9 mouse cellular contexts compared by ENCODE assay signal in the genomic region with DNA sequence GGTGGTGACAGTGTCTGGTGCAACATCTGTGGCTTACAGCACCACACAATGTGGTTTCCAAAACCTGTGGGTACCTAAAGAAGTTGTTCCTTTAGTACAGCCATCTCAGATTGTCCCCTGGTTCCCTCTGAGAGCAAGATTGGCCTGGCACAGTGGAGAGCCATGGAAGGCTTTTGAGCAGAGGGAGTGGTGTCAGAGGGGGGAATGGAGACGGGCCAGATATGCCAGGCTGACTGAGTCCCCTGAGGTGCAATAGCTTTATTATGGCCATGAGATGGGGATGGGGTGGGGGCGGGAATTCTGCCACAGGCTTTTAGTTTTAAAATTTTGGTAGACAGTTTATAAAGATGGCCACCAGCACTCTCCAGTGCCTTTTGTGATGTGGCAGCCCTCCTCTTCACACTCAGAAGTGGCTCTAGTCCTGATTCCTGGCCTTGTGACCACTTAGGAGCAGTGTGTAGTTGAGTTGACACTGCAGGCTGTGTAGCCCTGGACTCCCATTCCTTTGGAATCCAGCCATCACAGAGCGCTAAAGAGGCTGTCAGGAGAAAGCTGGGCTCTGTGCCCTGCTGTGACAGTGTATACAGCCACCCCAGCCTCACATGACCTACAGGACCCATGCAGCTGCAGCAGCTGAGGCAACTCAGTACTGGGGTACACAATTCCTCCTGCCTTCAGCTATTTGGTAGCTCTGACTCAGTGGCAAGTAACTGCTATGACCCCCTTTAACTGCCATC. TPM values are rescaled to one million over a fixed set of nuclear protein-coding genes. Genes with fewer than 3 reads are reported as not detected.
DNase-seq lines count a peak whose midpoint lies in the region; ATAC-seq and TF ChIP-seq lines count a peak whose summit lies in the region.
"Had no signal": no experiment of that assay in that cellular context is flagged by ENCODE, and none has a peak within 500 bp of the region (broad histone marks: within the 10 kb centered on the region; RNA-seq: fewer than 3 reads in every experiment).

No protein-coding gene starts in this region.

- peaks cover 14% of the 10 kb centered on the region for H3K4me1 ChIP-seq in hindbrain, embryonic 13.5 days (replicated peaks)
- no peaks in the 10 kb centered on the region for H3K4me1 ChIP-seq in hindbrain, embryonic 11.5 days (replicated peaks; ENCODE audit: control insufficient read depth, insufficient read depth, low read length)
- peaks cover 36% of the 10 kb centered on the region for H3K4me1 ChIP-seq in heart, embryonic 12.5 days (replicated peaks)
- H3K4me1 ChIP-seq in liver, postnatal 0 days (ENCODE audit: insufficient read depth) = peaks cover 26% of the 10 kb centered on the region
- H3K4me1 ChIP-seq in stomach, embryonic 14.5 days (ENCODE audit: control insufficient read depth, insufficient read depth, low read length) = 0 out of 2 replicates have a peak, but pooled peaks cover 6% of the 10 kb centered on the region
- H3K4me1 ChIP-seq: megakaryocyte, embryonic 14.5 days had no signal

- no peak for TF ChIP-seq CTCF in liver, postnatal 0 days (IDR thresholded peaks at IDR 0.05; ENCODE audit: low read depth)

- no peak overlapping the region for H3K27ac ChIP-seq in hindbrain, embryonic 13.5 days
- no peak overlapping the region for H3K27ac ChIP-seq in hindbrain, embryonic 11.5 days (ENCODE audit: low read depth, low read length)
- H3K27ac ChIP-seq in heart, embryonic 12.5 days (ENCODE audit: poor library complexity, severe bottlenecking) = peak overlapping the region; percentile 73
- H3K27ac ChIP-seq in liver, postnatal 0 days (ENCODE audit: low read depth) = no peak overlapping the region
- H3K27ac ChIP-seq in stomach, embryonic 14.5 days (ENCODE audit: low read length) = no peak overlapping the region

- peak; percentile 83 for ATAC-seq in hindbrain, embryonic 13.5 days (ENCODE audit: low FRiP score)
- no peak for ATAC-seq in hindbrain, embryonic 11.5 days (ENCODE audit: low FRiP score)
- ATAC-seq in heart, embryonic 12.5 days (ENCODE audit: insufficient number of reproducible peaks, low FRiP score) = peak; percentile 49; the same call in 1 of the 2 replicates
- ATAC-seq in liver, postnatal 0 days = peak; percentile 63
- peak; percentile 47; the same call in 1 of the 2 replicates for ATAC-seq in stomach, embryonic 14.5 days (ENCODE audit: insufficient number of reproducible peaks, insufficient read depth, low FRiP score, low read depth)

- no peaks in the 10 kb centered on the region for H3K9me3 ChIP-seq in hindbrain, embryonic 13.5 days
- no peaks in the 10 kb centered on the region for H3K9me3 ChIP-seq in hindbrain, embryonic 11.5 days (ENCODE audit: control insufficient read depth, low read length)
- no peaks in the 10 kb centered on the region for H3K9me3 ChIP-seq in heart, embryonic 12.5 days (replicated peaks)
- H3K9me3 ChIP-seq in liver, postnatal 0 days (ENCODE audit: low read length) = no peaks in the 10 kb centered on the region
- H3K9me3 ChIP-seq in stomach, embryonic 14.5 days (ENCODE audit: control insufficient read depth, low read depth, low read length) = no peaks in the 10 kb centered on the region
- H3K9me3 ChIP-seq: megakaryocyte, embryonic 14.5 days had no signal

- H3K9ac ChIP-seq in hindbrain, embryonic 13.5 days = no peak overlapping the region
- no peak overlapping the region for H3K9ac ChIP-seq in hindbrain, embryonic 11.5 days (ENCODE audit: low read depth, low read length)
- no peak overlapping the region for H3K9ac ChIP-seq in heart, embryonic 12.5 days
- H3K9ac ChIP-seq in liver, postnatal 0 days (replicated peaks) = no peak overlapping the region
- no peak overlapping the region for H3K9ac ChIP-seq in stomach, embryonic 14.5 days (replicated peaks; ENCODE audit: low read depth, low read length)

- no peaks in the 10 kb centered on the region for H3K36me3 ChIP-seq in hindbrain, embryonic 13.5 days
- H3K36me3 ChIP-seq in hindbrain, embryonic 11.5 days (ENCODE audit: control insufficient read depth, insufficient read depth, low read length) = no peaks in the 10 kb centered on the region
- H3K36me3 ChIP-seq in heart, embryonic 12.5 days = no peaks in the 10 kb centered on the region
- 0 out of 2 replicates have a peak, but pooled peaks cover 3% of the 10 kb centered on the region for H3K36me3 ChIP-seq in liver, postnatal 0 days (replicated peaks; ENCODE audit: insufficient read depth, low read length)
- no peaks in the 10 kb centered on the region for H3K36me3 ChIP-seq in stomach, embryonic 14.5 days (ENCODE audit: control insufficient read depth, insufficient read depth, low read length)

- no peak overlapping the region for H3K4me3 ChIP-seq in hindbrain, embryonic 13.5 days
- H3K4me3 ChIP-seq in hindbrain, embryonic 11.5 days (ENCODE audit: low read depth, low read length) = no peak overlapping the region
- no peak overlapping the region for H3K4me3 ChIP-seq in heart, embryonic 12.5 days
- no peak overlapping the region for H3K4me3 ChIP-seq in liver, postnatal 0 days (ENCODE audit: low read depth, low read length)
- H3K4me3 ChIP-seq in stomach, embryonic 14.5 days (ENCODE audit: low read depth, low read length) = no peak overlapping the region
- H3K4me3 ChIP-seq: megakaryocyte, embryonic 14.5 days had no signal

- no peak for DNase-seq in hindbrain, embryonic 11.5 days (ENCODE audit: low spot score)
- DNase-seq in brain, adult 2 months (ENCODE audit: low read depth, low spot score) = peak; percentile 89
- peak; percentile 64 for DNase-seq in liver, postnatal 0 days
- DNase-seq in kidney, adult 11 months = no peak
- no peak for DNase-seq in embryo, embryonic 10 days (ENCODE audit: low spot score)

- no peak overlapping the region for H3K4me2 ChIP-seq in hindbrain, embryonic 13.5 days
- H3K4me2 ChIP-seq in hindbrain, embryonic 11.5 days (replicated peaks; ENCODE audit: low read depth, low read length) = no peak overlapping the region
- no peak overlapping the region for H3K4me2 ChIP-seq in heart, embryonic 12.5 days
- no peak overlapping the region for H3K4me2 ChIP-seq in liver, postnatal 0 days (ENCODE audit: low read depth, low read length)
- H3K4me2 ChIP-seq in stomach, embryonic 14.5 days (replicated peaks; ENCODE audit: low read depth, low read length) = no peak overlapping the region

- H3K27me3 ChIP-seq in hindbrain, embryonic 13.5 days = no peaks in the 10 kb centered on the region
- no peaks in the 10 kb centered on the region for H3K27me3 ChIP-seq in hindbrain, embryonic 11.5 days (ENCODE audit: control insufficient read depth, insufficient read depth, low read length)
- no peaks in the 10 kb centered on the region for H3K27me3 ChIP-seq in heart, embryonic 12.5 days (replicated peaks)
- no peaks in the 10 kb centered on the region for H3K27me3 ChIP-seq in liver, postnatal 0 days (ENCODE audit: insufficient read depth, low read length)
- H3K27me3 ChIP-seq in stomach, embryonic 14.5 days (ENCODE audit: control insufficient read depth, insufficient read depth, low read length) = no peaks in the 10 kb centered on the region

- WGBS in hindbrain, embryonic 13.5 days = 64% methylated on average over 3 of the region's 3 CpGs
- WGBS in hindbrain, embryonic 11.5 days = 73% methylated on average over 3 of the region's 3 CpGs
- WGBS in heart, embryonic 12.5 days = 59% methylated on average over 3 of the region's 3 CpGs
- 59% methylated on average over 3 of the region's 3 CpGs for WGBS in liver, postnatal 0 days (ENCODE audit: insufficient replicate concordance)
- 77% methylated on average over 3 of the region's 3 CpGs for WGBS in stomach, embryonic 14.5 days

- TF ChIP-seq EP300 in liver, postnatal 0 days (IDR thresholded peaks at IDR 0.05; ENCODE audit: low read depth) = no peak

RNA-seq across cellular contexts. Expression of gene Mogat2, which starts 20.9 kb away (rescaled TPM):
- 3.1 TPM in 2 replicates for polyA plus RNA-seq in hindbrain, embryonic 13.5 days (2015; fragmentation: Nextera tagmentation; extraction: Ambion mirVana)
- 11.1 and 14.5 TPM in 2 replicates for polyA plus RNA-seq in hindbrain, embryonic 11.5 days (2014; fragmentation: Nextera tagmentation; extraction: Ambion mirVana)
- polyA plus RNA-seq in heart, embryonic 12.5 days (2016; fragmentation: Nextera tagmentation; extraction: Ambion mirVana) = 2.5 and 3.1 TPM in 2 replicates
- polyA plus RNA-seq in liver, postnatal 0 days (2015; fragmentation: Nextera tagmentation; extraction: Ambion mirVana) = 3.9 and 4.0 TPM in 2 replicates
- polyA plus RNA-seq in stomach, embryonic 14.5 days (2014; fragmentation: Nextera tagmentation; extraction: Ambion mirVana) = 7.5 and 8.0 TPM in 2 replicates

RNA-seq across cellular contexts. Expression of gene Dgat2, which starts 35.0 kb away (rescaled TPM):
- polyA plus RNA-seq in hindbrain, embryonic 13.5 days (2015; fragmentation: Nextera tagmentation; extraction: Ambion mirVana) = 12.6 and 13.0 TPM in 2 replicates
- 9.4 and 11.2 TPM in 2 replicates for polyA plus RNA-seq in hindbrain, embryonic 11.5 days (2014; fragmentation: Nextera tagmentation; extraction: Ambion mirVana)
- 10.0 and 10.3 TPM in 2 replicates for polyA plus RNA-seq in heart, embryonic 12.5 days (2016; fragmentation: Nextera tagmentation; extraction: Ambion mirVana)
- 226 and 249 TPM in 2 replicates for polyA plus RNA-seq in liver, postnatal 0 days (2015; fragmentation: Nextera tagmentation; extraction: Ambion mirVana)
- polyA plus RNA-seq in stomach, embryonic 14.5 days (2014; fragmentation: Nextera tagmentation; extraction: Ambion mirVana) = 20.3 and 22.5 TPM in 2 replicates

RNA-seq across cellular contexts. Expression of gene Map6, which starts 49.7 kb away (rescaled TPM):
- polyA plus RNA-seq in hindbrain, embryonic 13.5 days (2015; fragmentation: Nextera tagmentation; extraction: Ambion mirVana) = 104 and 106 TPM in 2 replicates
- polyA plus RNA-seq in hindbrain, embryonic 11.5 days (2014; fragmentation: Nextera tagmentation; extraction: Ambion mirVana) = 49.6 and 51.8 TPM in 2 replicates
- polyA plus RNA-seq in heart, embryonic 12.5 days (2016; fragmentation: Nextera tagmentation; extraction: Ambion mirVana) = 3.0 and 3.4 TPM in 2 replicates
- polyA plus RNA-seq in liver, postnatal 0 days (2015; fragmentation: Nextera tagmentation; extraction: Ambion mirVana) = 0.06 TPM in 2 replicates
- 4.9 and 6.1 TPM in 2 replicates for polyA plus RNA-seq in stomach, embryonic 14.5 days (2014; fragmentation: Nextera tagmentation; extraction: Ambion mirVana)

Comparison
In these comparisons a context has a peak if more than half of its experiments do, and no peak if none do; other contexts are left out.
1. DNase-seq: peak in brain, adult 2 months (single experiment) and liver, postnatal 0 days (single experiment); none in hindbrain, embryonic 11.5 days (single experiment), kidney, adult 11 months (single experiment) and embryo, embryonic 10 days (single experiment).